Mouse (Mus musculus) myocyte (in vitro differentiated cells): Measurements from ENCODE around the gene Slc10a6. TPM values are rescaled to one million over a fixed set of nuclear protein-coding genes. Genes with fewer than 3 reads are reported as not detected.
A peak's percentile ranks its signal among the peaks of the same experiment; 100 is the strongest.

ENCODE experiments used
- H3K27me3 ChIP-seq: one replicate; pipeline ENCODE4 v1.6.1; 2011; ENCODE audit not compliant: control insufficient read depth, insufficient read depth, insufficient read length
- H3K36me3 ChIP-seq: one replicate; pipeline ENCODE4 v1.6.1; 2011; ENCODE audit not compliant: control insufficient read depth, insufficient read depth
- H3K4me2 ChIP-seq: one replicate; pipeline ENCODE4 v1.6.1; 2011; ENCODE audit warnings: low read depth, control low read depth
- H3K4me3 ChIP-seq: one replicate; pipeline ENCODE4 v1.5.1; 2011; ENCODE audit warnings: mild to moderate bottlenecking, control low read depth, moderate library complexity
- H3K79me2 ChIP-seq: one replicate; pipeline ENCODE4 v1.6.1; 2011; ENCODE audit not compliant: control insufficient read depth, insufficient read depth
- H3ac ChIP-seq: one replicate; pipeline ENCODE4 v1.6.1; 2011; ENCODE audit not compliant: control insufficient read depth, insufficient read length
- CEBPB ChIP-seq: IDR thresholded peaks from 2 replicates; pipeline ENCODE4 v1.6.1; 2011; ENCODE audit warnings: mild to moderate bottlenecking, moderate library complexity; ENCODE audit not compliant: poor library complexity, insufficient read depth, severe bottlenecking
- E2F4 ChIP-seq: IDR thresholded peaks from one replicate; pipeline ENCODE4 v1.6.1; 2011; ENCODE audit warnings: mild to moderate bottlenecking, control low read depth, moderate library complexity; ENCODE audit not compliant: insufficient read depth
- MAX ChIP-seq: IDR thresholded peaks from one replicate; pipeline ENCODE4 v1.6.1; 2011; ENCODE audit warnings: low read depth, mild to moderate bottlenecking, control low read depth
- MYOD1 ChIP-seq, 3 experiments: IDR thresholded peaks; one replicate each; pipeline ENCODE4 v1.6.1; 2011; ENCODE audit warnings: control low read depth in 2 of 3, low read depth in 2 of 3, mild to moderate bottlenecking in 2 of 3, moderate library complexity in 1 of 3; ENCODE audit not compliant: insufficient read length in 2 of 3, control insufficient read depth in 1 of 3
- MYOG ChIP-seq, 3 experiments: IDR thresholded peaks; one replicate each; pipeline ENCODE4 v1.6.1; 2011; ENCODE audit warnings: control low read depth in 2 of 3, low read depth in 2 of 3, mild to moderate bottlenecking in 2 of 3; ENCODE audit not compliant: insufficient read length in 2 of 3, control insufficient read depth in 1 of 3, insufficient read depth in 1 of 3
- POLR2A ChIP-seq: IDR thresholded peaks from one replicate; pipeline ENCODE4 v1.6.1; 2011; ENCODE audit warnings: low read depth, mild to moderate bottlenecking, control low read depth, moderate library complexity; ENCODE audit not compliant: insufficient read length
- POLR2AphosphoS2 ChIP-seq: IDR thresholded peaks from one replicate; pipeline ENCODE4 v1.6.1; 2011; ENCODE audit warnings: low read depth, control low read depth; ENCODE audit not compliant: insufficient read length
- REST ChIP-seq: IDR thresholded peaks from one replicate; pipeline ENCODE4 v1.6.1; 2011; ENCODE audit warnings: mild to moderate bottlenecking, control low read depth, moderate library complexity; ENCODE audit not compliant: insufficient read depth, insufficient read length
- SRF ChIP-seq: IDR thresholded peaks from one replicate; pipeline ENCODE4 v1.6.1; 2011; ENCODE audit warnings: low read depth; ENCODE audit not compliant: control insufficient read depth, insufficient read length
- TCF12 ChIP-seq: IDR thresholded peaks from one replicate; pipeline ENCODE4 v1.6.1; 2011; ENCODE audit warnings: mild to moderate bottlenecking, control low read depth; ENCODE audit not compliant: poor library complexity, insufficient read depth, severe bottlenecking
- TCF3 ChIP-seq: IDR thresholded peaks from one replicate; pipeline ENCODE4 v1.6.1; 2011; ENCODE audit warnings: low read depth, control low read depth; ENCODE audit not compliant: insufficient read length
- USF1 ChIP-seq: IDR thresholded peaks from one replicate; pipeline ENCODE4 v1.6.1; 2011; ENCODE audit warnings: low read depth, mild to moderate bottlenecking, control low read depth, moderate library complexity
- polyA plus RNA-seq: library from polyadenylated mRNA; unstranded; fragments of >200 nt; fragmentation: generic; extraction: Trizol; gene quantifications from one replicate; pipeline ENCODE4 v1.2.1, GENCODE M21; 2012; ENCODE audit warnings: missing spikeins

Gene Slc10a6
- polyA plus RNA-seq, 1 experiment, result 0.04 TPM

- H3K36me3 ChIP-seq, result no peaks in the 10 kb centered on the region
- H3K4me2 ChIP-seq, result no peak overlapping the region
- H3K27me3 ChIP-seq, result peaks cover 18% of the 10 kb centered on the region
- TF ChIP-seq MAX, result no peak
- TF ChIP-seq USF1, result no peak
- TF ChIP-seq REST, result no peak
- TF ChIP-seq MYOG (IDR thresholded peaks at IDR 0.05; ENCODE audit: control insufficient read depth in 1 of 3, insufficient read depth in 1 of 3, insufficient read length in 2 of 3, low read depth in 2 of 3), result no peak
- no peak for TF ChIP-seq TCF3
- TF ChIP-seq E2F4, result no peak
- no peak overlapping the region for H3ac ChIP-seq
- no peaks in the 10 kb centered on the region for H3K79me2 ChIP-seq
- H3K4me3 ChIP-seq, result no peak overlapping the region
Observed at GRCm38 (mm10) chr5:103658921-103659320, 29.7 kb upstream of the Slc10a6 start.

- H3K4me3 ChIP-seq, result peak within 1 kb of the TSS; percentile 8
- H3K4me2 ChIP-seq, result peak within 1 kb of the TSS; percentile 58
- no peaks in the 10 kb centered on the region for H3K36me3 ChIP-seq
- H3ac ChIP-seq, result peak within 1 kb of the TSS; percentile 38
- TF ChIP-seq MYOD1 (IDR thresholded peaks at IDR 0.05; ENCODE audit: control insufficient read depth in 1 of 3, insufficient read length in 2 of 3, low read depth in 2 of 3) (no peak), REST (no peak), SRF (no peak), TCF12 (no peak), MAX (no peak), POLR2A (no peak), POLR2AphosphoS2 (no peak), USF1 (no peak), CEBPB (no peak), TCF3 (no peak), E2F4 (no peak)
- no peaks in the 10 kb centered on the region for H3K79me2 ChIP-seq
- peaks cover 10% of the 10 kb centered on the region for H3K27me3 ChIP-seq
Observed at GRCm38 (mm10) chr5:103655346-103656118, 26.3 kb upstream of the Slc10a6 start, which contains the start of gene 1700016H13Rik. 1700016H13Rik (minus strand) TSS chr5:103656010.

GRCm38 (mm10) chr5:103654780-103655179 lies 25.6 kb upstream of the Slc10a6 start:
- no peaks in the 10 kb centered on the region for H3K36me3 ChIP-seq
- no peak overlapping the region for H3K4me2 ChIP-seq
- no peaks in the 10 kb centered on the region for H3K79me2 ChIP-seq
- no peak overlapping the region for H3K4me3 ChIP-seq
- TF ChIP-seq REST, result no peak
- peaks cover 8% of the 10 kb centered on the region for H3K27me3 ChIP-seq
- peak overlapping the region; percentile 38 for H3ac ChIP-seq

- Histone ChIP-seq H3ac (no peak overlapping the region), H3K4me3 (no peak overlapping the region), H3K79me2 (no peaks in the 10 kb centered on the region), H3K36me3 (no peaks in the 10 kb centered on the region), H3K4me2 (no peak overlapping the region), H3K27me3 (peaks cover 8% of the 10 kb centered on the region)
- TF ChIP-seq POLR2A (no peak), TCF12 (no peak), MYOG (IDR thresholded peaks at IDR 0.05; ENCODE audit: control insufficient read depth in 1 of 3, insufficient read depth in 1 of 3, insufficient read length in 2 of 3, low read depth in 2 of 3) (no peak), E2F4 (no peak), REST (no peak), POLR2AphosphoS2 (no peak), USF1 (no peak), MYOD1 (IDR thresholded peaks at IDR 0.05; ENCODE audit: control insufficient read depth in 1 of 3, insufficient read length in 2 of 3, low read depth in 2 of 3) (no peak), TCF3 (no peak), MAX (no peak), SRF (no peak), CEBPB (no peak)
Observed at GRCm38 (mm10) chr5:103654225-103654624, 25.0 kb upstream of the Slc10a6 start.

- Histone ChIP-seq H3K27me3 (no peaks in the 10 kb centered on the region), H3K36me3 (no peaks in the 10 kb centered on the region), H3ac (no peak overlapping the region), H3K4me3 (no peak overlapping the region), H3K79me2 (no peaks in the 10 kb centered on the region), H3K4me2 (no peak overlapping the region)
- no peak for TF ChIP-seq E2F4
- no peak for TF ChIP-seq POLR2AphosphoS2
- TF ChIP-seq TCF12, result no peak
- no peak for TF ChIP-seq MYOD1 (IDR thresholded peaks at IDR 0.05; ENCODE audit: control insufficient read depth in 1 of 3, insufficient read length in 2 of 3, low read depth in 2 of 3)
- TF ChIP-seq POLR2A, result no peak
- no peak for TF ChIP-seq SRF
- TF ChIP-seq REST, result no peak
- TF ChIP-seq TCF3, result no peak
- no peak for TF ChIP-seq USF1
- TF ChIP-seq CEBPB, result no peak
- no peak for TF ChIP-seq MAX
- TF ChIP-seq MYOG (IDR thresholded peaks at IDR 0.05; ENCODE audit: control insufficient read depth in 1 of 3, insufficient read depth in 1 of 3, insufficient read length in 2 of 3, low read depth in 2 of 3), result no peak
Observed at GRCm38 (mm10) chr5:103647320-103647719, 18.1 kb upstream of the Slc10a6 start.
